Mouse (Mus musculus) bone marrow macrophage, adult 2 months (primary cell): ENCODE results near the gene Nt5dc2. TPM values are rescaled to one million over a fixed set of nuclear protein-coding genes. Genes with fewer than 3 reads are reported as not detected.
A peak's percentile ranks its signal among the peaks of the same experiment; 100 is the strongest.

ENCODE experiments used
- H3K27ac ChIP-seq: 2 replicates; pipeline ENCODE4 v1.5.1; 2012; ENCODE audit warnings: low read depth, low read length; ENCODE audit not compliant: insufficient read depth
- H3K4me1 ChIP-seq: 2 replicates; pipeline ENCODE4 v1.6.1; 2012; ENCODE audit warnings: low read length; ENCODE audit not compliant: control insufficient read depth, insufficient read depth
- H3K4me3 ChIP-seq: 2 replicates; pipeline ENCODE4 v1.5.1; 2012; ENCODE audit warnings: mild to moderate bottlenecking, low read length, moderate library complexity; ENCODE audit not compliant: insufficient read depth
- CTCF ChIP-seq: IDR thresholded peaks from 2 replicates; pipeline ENCODE4 v1.5.1; 2012; ENCODE audit warnings: low read depth, mild to moderate bottlenecking, low read length, moderate library complexity
- POLR2A ChIP-seq: IDR thresholded peaks from 2 replicates; pipeline ENCODE4 v1.6.1; 2012; ENCODE audit warnings: mild to moderate bottlenecking, low read depth, low read length, borderline replicate concordance
- polyA plus RNA-seq: library from polyadenylated mRNA; stranded (reverse); fragments of >200 nt; gene quantifications from 2 replicates; pipeline ENCODE4 v1.2.4, GENCODE M21; 2012; ENCODE audit not compliant: missing spikeins, insufficient read depth, insufficient read length

Nt5dc2 gene
- polyA plus RNA-seq, 1 experiment: 135 TPM

DNA sequence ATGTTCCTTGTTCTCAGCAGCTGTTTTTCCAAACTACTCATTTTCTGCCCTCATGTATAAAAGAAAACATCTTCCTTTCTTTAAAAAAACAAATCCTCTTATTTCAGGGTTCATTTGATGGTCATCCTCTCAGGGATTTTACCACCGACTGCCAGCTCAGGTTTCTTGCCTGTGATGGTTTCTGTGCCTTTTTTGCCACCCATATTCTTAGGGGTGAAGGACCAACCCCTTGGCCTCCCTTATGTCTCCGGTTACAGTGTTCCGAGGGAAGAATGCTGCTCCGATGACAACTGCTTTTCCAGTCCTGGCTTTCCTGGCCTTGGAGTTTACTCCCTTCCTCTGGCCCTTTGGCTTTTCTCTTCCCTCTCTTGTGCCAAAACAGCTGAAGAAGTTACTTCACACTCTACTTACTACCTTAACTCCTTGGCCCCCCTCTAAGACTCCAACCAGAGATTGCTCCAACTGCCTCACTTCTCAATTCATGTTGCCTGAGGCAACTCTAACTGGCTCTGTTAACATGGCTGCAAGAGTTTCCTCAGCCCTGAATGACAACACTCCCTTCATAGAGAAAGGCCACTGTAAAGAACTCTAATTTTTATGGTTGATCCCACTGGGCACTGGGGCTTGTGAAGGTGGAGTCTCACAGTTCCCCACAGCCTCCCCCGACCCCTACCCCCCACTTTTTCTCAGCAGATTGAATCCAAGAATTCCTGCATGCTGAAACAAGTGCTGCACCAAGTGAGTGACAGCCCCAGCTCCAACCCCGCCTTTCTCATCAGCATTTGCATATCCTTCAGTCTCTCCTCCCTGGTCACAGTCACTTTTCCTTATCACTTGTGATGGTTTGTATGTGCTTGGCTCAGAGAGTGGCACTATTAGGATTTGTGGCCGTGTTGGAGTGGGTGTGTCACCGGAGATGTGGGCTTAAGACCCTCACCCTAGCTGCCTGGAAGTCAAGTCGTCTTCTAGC lies 5.5 kb upstream of the Nt5dc2 start:
- no peak overlapping the region for H3K4me3 ChIP-seq
- peaks cover 23% of the 10 kb centered on the region for H3K4me1 ChIP-seq
- TF ChIP-seq POLR2A (no peak), CTCF (no peak)
- 0 out of 2 replicates have a peak overlapping the region, but pooled peaks have one; percentile 2 for H3K27ac ChIP-seq

DNA sequence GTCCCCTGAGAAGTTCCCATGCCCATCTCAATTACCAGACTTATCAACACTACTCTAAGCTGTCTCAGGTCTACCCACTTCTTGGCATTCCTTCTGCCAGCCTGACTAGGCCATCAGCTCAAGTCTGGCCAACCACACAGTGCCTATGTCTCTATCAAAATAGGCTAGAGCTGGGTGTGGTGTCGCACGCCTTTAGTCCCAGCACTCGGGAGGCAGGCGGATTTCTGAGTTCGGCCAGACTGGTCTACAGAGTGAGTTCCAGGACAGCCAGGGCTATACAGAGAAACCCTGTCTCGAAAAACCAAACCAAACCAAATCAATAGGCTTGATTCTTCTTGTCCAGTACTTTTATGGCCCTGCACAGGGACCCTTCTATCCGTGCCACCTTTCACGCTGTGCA lies 4.0 kb upstream of the Nt5dc2 start:
- Histone ChIP-seq H3K4me3 (peak overlapping the region; percentile 41), H3K4me1 (peaks cover 23% of the 10 kb centered on the region), H3K27ac (no peak overlapping the region)
- TF ChIP-seq POLR2A (no peak), CTCF (no peak)

- TF ChIP-seq CTCF (peak; percentile 46; the same call in 1 of the 2 replicates), POLR2A (no peak)
- Histone ChIP-seq H3K4me3 (peak overlapping the region; percentile 76), H3K27ac (peak overlapping the region; percentile 80), H3K4me1 (peaks cover 35% of the 10 kb centered on the region)
Observed at GRCm38 (mm10) chr14:31128101-31128825, 2.6 kb upstream of the Nt5dc2 start.

DNA sequence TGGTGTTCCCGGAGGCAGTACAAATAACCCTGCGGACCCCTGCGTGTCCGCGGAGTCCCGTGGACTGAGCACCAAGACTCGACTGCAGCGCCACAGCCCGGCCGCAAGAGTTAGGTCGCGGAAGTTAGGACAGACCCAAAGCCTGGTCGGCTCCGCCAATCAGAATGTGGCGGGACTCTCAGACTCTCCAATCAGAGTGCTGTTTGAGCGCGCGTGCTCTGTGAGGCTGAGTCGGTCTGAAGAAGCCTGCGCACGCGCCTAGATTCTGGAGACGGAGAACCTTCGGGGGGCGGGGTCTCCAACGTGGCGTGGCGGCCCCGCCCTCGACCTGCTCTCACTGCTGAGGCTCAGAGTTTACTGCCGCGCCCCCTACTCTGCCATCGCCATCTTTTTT lies 2.0 kb upstream of the Nt5dc2 start, which contains the start of gene Smim4:
Gene Smim4, minus strand, starts transcription at position 131 of the 394 bp plus-strand sequence.
- TF ChIP-seq POLR2A (no peak), CTCF (no peak)
- Histone ChIP-seq H3K4me3 (peak within 1 kb of the TSS; percentile 76), H3K27ac (peak within 1 kb of the TSS; percentile 80), H3K4me1 (peaks cover 36% of the 10 kb centered on the region)

- Histone ChIP-seq H3K4me1 (peaks cover 36% of the 10 kb centered on the region), H3K4me3 (peak overlapping the region; percentile 57), H3K27ac (no peak overlapping the region)
- TF ChIP-seq CTCF (no peak), POLR2A (no peak)
Observed at GRCm38 (mm10) chr14:31129326-31130235, 1.3 kb upstream of the Nt5dc2 start.

DNA sequence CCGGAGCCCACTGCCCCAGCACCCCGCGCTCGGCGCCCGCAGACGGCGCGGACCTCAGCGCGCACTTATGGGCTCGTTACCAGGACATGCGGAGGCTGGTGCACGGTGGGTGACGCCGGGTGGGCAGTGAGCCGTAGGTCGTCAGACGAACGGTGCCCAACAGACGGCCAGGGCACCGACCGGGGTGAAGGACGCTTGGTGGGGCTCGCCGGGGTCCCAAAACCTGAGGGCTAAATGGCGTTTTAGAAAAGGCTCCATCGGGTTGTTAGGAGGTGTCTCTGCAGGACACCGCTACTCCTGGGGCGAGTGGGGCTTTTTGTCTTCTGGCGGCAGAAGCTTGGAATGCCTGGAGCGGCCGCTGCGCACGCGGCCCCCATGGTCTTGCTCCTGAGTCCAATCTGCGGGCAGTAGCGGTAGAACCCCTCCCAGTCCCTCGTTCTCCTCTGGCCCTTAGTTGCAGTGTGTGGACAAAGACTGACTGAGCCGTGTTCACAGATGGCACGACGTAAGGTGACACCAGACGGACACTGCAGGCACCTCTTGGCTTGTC lies 494 bp downstream of the Nt5dc2 start:
- H3K4me3 ChIP-seq: peak overlapping the region; percentile 94
- H3K4me1 ChIP-seq: peaks cover 22% of the 10 kb centered on the region
- no peak overlapping the region for H3K27ac ChIP-seq
- TF ChIP-seq POLR2A: no peak
- TF ChIP-seq CTCF: no peak

- Histone ChIP-seq H3K4me1 (peaks cover 18% of the 10 kb centered on the region), H3K4me3 (peak overlapping the region; percentile 94), H3K27ac (no peak overlapping the region)
- TF ChIP-seq POLR2A: no peak
Observed at GRCm38 (mm10) chr14:31132031-31132430, 1.2 kb downstream of the Nt5dc2 start.

GRCm38 (mm10) chr14:31132491-31132975 lies 1.7 kb downstream of the Nt5dc2 start:
- H3K4me1 ChIP-seq: peaks cover 14% of the 10 kb centered on the region
- no peak overlapping the region for H3K27ac ChIP-seq
- TF ChIP-seq CTCF: no peak
- TF ChIP-seq POLR2A: no peak
- H3K4me3 ChIP-seq: peak overlapping the region; percentile 94

- Histone ChIP-seq H3K4me3 (no peak overlapping the region), H3K27ac (no peak overlapping the region), H3K4me1 (peaks cover 14% of the 10 kb centered on the region)
- TF ChIP-seq CTCF: no peak
- no peak for TF ChIP-seq POLR2A
Observed at GRCm38 (mm10) chr14:31133023-31133665, 2.3 kb downstream of the Nt5dc2 start.
